Mouse (Mus musculus) left cerebral cortex, adult 11 months (tissue): ENCODE measurements around the gene Tirap.
"Not testable (repeated sequence)": the region's sequence is repeated elsewhere in the genome, so short reads cannot be mapped to it uniquely, and the experiment has no call there.

Experiments
- DNase-seq: peaks from one replicate; pipeline ENCODE4 v3.0.0; 2022; ENCODE audit warnings: low spot score

The Tirap gene

DNA sequence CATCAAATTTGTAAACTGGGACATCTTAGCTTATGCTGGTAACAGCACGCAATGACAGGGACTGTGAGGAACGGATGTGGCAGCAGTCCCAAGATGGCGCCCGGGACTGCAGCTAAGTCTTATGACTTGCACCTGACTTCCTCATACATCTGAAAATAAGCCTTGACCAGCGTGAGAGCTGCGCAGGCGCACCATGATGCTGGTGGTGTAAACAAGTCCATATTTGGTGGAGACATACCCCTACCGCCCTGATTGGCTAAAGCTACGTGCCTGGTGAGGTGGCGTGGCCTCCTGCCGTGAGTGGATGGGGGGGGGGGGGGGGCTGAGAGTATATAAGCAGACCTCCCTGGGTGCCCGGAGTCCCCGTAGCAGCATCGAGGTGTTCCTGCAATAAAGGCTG lies 52.8 kb downstream of the Tirap start:
- not testable (repeated sequence) for DNase-seq

DNA sequence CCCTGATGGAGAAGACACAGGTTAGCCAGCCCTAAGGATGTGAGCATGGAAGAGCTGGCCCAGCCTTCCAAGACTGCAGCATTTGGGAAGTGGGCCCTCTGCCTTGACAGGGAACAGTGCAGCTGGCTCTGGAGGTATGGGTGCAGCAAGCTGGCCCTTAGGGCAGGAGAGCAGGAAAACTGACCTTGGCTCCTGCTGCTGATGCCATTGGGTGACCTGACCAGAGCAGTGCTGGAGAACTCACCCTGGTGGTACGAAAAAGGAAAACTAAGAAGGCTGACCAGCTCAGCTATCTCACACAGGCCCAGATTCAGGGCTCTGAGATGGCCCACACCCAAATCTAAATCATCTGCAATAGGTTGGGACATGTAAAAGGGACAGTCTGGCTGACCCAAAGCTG lies 54.3 kb downstream of the Tirap start:
- DNase-seq: no peak

- no peak for DNase-seq
Measured at GRCm38 (mm10) chr9:35145118-35145517, 55.0 kb downstream of the Tirap start.

- no peak for DNase-seq
Measured at GRCm38 (mm10) chr9:35142221-35142620, 57.9 kb downstream of the Tirap start.

DNA sequence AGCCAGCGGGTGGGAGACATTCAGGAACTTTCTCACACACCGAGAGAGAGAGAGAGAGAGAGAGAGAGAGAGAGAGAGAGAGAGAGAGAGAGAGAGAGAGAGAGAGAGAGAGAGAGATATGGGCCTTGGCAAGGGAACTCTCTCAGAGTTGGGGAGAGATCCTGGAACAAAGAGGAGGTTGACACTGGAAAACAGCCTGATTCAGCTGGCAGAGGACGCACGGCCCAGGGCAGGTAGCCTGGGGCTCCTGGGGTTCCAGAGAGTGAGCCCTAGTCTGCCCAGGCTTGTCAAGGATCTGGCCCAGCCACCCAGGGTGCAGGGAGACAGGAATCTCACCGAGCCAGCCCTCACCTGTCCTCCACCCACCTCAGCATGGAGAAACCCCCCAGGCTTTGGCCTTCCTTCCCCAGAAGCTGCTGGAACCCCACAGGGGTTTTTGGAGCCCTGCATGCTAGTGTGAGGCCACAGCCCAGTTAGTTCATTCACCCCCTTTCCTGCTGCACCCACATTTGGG lies 60.8 kb downstream of the Tirap start:
- no peak for DNase-seq

- DNase-seq: no peak
Measured at GRCm38 (mm10) chr9:35138029-35138428, 62.1 kb downstream of the Tirap start.

GRCm38 (mm10) chr9:35135575-35135974 lies 64.5 kb downstream of the Tirap start:
- DNase-seq: no peak
